Mouse (Mus musculus): ENCODE measurements at regions not wholly inside any gene's neighbourhood (a gene's known extent, or its start where the extent isn't known, plus 50 kb on each side); places are given as distances from the start of the nearest gene placed in this dataset.
A peak's percentile ranks its signal among the peaks of the same experiment; 100 is the strongest.

DNA sequence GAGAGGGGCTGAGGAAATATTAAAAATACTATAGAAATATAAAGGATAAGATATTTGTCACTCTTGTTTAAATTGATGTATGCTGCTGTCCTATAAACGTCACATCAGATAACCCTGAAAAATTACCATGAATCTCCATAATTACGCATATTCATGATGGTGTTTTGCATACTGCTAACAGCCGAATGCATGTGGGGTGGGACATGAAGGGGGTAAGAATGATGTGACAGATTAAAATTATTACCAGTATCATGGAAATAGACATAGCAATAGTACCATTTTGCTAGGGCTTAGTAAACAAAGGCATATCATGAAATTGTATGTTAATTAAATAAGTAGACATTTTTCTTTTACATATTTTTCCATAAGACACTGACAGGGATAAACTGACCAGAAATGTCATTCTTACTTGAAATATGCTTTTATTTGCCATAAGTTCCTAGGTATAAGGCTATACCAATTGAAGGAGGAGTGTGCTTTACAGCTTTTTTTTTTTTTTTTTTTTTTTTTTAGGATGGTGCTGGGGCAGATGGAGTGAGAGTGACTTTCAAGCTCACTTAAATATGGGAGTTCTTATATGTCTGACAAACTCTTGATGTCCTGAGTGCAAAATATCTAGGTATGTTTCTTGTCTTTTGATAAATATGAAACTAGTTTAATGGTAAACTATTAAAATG, 349.8 kb upstream of the Tmem161b start:
- DNase-seq (ENCODE audit: low spot score in 2 of 2) = no peak

DNA sequence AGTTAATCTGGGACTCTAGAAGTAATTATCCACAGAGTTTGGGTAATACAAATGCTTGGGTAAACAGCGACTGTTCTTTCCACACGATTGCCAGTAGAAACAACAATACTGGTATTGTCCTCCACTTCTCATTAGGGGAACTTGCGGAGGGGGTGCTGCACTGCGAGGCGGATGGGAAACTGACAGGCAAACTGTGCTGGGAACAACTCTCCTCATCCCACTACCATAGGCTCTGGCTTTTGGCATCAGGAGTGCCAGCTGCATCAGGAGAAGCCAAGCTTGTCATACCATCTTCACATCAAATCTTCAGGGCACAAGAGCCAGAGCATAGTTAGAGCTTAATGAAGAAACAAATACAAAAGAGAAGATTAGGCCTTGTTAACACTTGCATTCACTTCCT, 349.2 kb upstream of the Tmem161b start:
- peak in 1 of 2 experiments; percentile 14 for DNase-seq (ENCODE audit: low spot score in 2 of 2)

DNA sequence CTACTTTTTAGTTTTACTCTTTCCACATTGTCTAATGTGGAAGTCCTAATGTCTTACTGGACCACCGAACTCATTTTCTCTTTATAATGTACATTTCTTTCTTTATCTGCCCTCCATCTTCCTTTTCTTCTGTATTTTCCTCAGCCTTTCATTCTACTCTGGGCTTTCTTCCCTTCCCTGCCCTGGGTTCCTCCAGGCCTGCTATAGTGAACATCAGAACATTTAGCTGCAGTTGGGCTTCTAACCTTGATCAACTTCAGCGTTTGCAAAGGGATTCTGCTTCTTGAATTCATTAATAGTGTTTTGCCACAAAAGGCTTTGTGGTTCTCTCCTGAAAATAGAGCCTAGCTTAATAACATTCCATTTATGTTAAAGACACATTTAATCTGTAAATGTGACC, 342.5 kb upstream of the Tmem161b start:
- DNase-seq (ENCODE audit: low spot score in 2 of 2) = no peak

DNA sequence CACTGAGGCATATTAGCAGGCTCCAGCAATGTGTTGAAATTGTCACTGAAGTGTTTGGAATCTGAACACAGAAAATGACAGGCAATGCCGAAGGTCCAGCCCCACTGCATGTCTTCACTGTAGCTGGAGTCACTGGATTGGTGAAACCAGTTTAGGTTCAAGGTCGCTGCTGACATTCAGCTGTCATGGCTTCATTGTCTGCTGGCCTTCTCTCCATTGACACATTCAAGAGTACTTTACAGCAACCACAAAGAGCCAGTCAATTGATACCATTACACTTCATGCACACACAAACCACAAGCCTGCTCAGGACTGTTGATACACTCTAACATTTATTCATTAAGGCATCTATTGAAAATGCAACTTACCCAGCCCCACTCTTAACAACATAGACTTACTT, 341.8 kb upstream of the Tmem161b start:
- DNase-seq (ENCODE audit: low spot score in 2 of 2) = no peak

DNA sequence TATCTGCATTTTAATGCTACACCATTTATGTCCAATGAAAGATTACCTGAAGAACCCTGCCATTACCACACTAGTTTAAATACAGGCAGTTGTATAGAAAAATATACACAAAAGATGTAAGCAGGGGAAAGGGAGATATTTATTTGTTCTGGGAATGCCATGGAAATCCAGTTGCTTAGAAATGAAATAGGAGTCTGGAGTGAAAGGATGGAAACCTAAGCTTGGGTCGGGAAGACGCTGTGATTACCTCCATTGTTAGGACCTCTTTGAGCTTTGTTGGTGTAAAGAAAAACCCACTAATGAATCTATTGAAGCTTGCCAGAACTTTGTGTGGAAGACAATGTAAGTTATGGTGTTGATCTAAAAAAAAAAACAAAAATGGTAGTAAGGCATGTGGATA, 341.3 kb upstream of the Tmem161b start:
- no peak for DNase-seq (ENCODE audit: low spot score in 2 of 2)

DNA sequence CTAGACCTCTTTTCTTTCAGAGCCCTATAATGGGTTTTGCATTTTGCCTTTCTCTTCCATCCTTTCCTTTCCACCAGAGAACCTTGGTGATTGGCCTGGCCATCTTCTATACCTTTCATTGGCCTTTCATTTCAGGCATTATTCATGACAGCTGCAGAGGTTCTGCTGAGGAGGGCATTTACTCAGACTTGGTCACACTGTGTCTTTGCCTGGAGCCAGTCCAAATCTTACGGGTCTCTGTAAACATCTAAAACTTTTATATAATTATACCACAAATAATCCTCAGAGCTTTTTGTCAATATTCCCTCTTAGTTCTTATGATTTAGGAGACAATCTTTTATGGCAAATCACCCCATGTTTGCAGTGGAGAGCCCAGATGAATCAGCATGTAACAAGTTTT, 339.3 kb upstream of the Tmem161b start:
- no peak for DNase-seq (ENCODE audit: low spot score in 2 of 2)

DNA sequence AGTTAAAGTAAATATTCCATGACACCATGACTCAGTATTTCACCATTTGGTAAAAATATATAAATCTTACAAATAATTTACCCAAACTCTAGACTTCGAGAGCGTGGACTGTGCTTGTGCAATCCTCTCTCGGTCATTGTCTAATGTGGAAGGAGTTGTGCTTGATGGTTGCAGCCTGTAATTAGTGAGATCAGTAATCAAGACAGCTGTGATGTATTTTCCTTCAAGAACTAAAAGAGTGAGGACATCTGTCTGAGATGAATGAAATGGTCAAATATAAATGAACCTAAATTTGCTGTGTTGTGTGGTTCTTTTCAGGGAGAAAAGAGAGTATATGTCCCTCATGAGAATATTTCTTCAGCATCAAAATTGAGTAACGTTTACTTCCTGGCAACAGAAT, 338.3 kb upstream of the Tmem161b start:
- no peak for DNase-seq (ENCODE audit: low spot score in 2 of 2)

DNA sequence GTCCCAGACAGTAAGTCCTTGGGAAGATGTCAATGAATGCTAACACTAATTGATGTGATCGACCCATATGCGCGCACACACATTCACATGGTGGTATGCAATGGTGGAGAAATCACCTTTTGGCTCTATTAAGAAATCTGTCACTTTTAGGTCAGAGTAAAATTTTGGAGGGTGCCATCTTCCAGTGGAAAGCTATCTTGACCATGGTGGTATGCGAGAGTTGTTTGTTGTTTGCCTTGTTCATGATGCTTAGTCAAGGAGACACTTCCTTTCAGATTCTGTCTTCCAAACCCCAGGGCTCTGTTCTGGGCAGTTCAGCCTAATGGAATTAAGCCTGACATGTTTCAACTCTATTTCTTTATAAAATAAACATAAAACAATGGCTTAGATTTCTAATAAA, 337.9 kb upstream of the Tmem161b start:
- DNase-seq (ENCODE audit: low spot score in 2 of 2) = no peak

DNA sequence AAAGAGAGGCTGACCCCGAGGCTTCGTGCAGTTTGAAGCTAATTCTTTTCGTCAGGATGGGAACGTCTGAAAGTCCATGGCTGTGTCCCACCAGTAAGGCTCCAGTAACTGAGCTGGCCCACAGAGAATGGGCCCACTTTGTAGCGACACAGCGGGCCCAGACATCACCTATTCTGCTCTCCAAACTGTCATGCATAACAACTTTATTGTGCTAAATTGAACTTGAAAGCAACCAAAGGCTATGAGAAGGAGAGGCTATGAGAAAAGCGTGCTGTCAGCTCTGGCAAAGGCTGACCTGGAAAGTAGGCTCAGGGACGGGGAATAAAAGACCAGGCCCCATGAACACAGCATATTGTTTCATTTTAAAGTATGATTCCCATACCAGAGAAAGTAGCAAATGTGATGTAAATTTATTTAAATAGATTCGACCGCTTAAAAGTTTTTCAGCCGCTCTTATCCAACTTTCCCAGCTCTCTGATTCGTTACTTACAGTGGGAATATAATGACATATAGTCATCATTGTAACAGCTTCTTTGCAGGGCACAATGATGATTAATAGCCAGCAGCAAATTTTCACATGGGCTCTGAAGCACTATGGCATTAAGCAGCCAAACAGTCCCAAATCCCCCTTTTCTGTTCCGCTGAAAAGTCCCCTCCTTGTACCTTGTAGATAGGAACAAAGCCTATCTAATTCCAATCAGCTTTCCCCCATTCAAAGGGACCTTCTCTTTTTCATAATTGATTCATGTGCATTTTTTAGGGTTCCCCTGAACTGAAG, 337.1 kb upstream of the Tmem161b start:
- no peak for DNase-seq (ENCODE audit: low spot score in 2 of 2)

DNA sequence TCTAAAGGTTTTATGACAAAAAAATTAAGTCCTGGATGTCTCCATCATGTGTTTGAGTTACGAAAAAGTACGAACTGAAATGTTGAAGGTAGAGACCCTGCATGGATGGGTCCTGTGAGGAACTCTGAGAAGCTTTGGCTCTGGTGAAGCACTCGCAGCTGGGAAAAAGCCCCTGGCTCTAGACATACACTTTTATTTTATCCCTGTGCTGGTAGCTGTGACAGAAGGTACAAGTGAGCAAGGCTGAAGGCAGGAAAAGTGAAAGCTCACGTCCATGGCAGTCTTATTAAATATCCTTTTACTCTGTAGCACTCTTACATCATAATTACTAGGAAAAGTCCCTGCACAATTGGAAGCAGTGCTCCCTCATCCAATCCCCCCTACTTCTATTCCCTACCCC, 336.4 kb upstream of the Tmem161b start:
- no peak for DNase-seq (ENCODE audit: low spot score in 2 of 2)

DNA sequence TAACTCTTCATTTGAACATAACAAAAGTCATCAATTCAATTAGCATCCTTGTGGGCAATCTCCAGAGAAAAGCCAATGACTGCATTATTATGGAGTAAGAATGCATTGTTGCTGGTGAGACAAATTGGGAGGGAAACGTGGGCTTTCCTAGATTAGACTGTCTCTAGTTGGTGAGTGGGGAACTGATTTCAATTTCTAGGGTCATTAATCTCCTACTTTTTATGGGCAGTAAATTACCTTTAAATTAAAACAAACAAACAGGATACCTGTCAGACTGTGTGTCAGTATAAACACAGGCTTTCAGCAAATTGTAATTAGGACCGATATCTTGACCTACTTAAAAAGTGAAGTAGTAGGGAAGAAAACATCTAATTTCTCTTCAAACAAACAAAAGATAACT, 307.4 kb upstream of the Tmem161b start:
- DNase-seq (ENCODE audit: low spot score in 2 of 2) = no peak

DNA sequence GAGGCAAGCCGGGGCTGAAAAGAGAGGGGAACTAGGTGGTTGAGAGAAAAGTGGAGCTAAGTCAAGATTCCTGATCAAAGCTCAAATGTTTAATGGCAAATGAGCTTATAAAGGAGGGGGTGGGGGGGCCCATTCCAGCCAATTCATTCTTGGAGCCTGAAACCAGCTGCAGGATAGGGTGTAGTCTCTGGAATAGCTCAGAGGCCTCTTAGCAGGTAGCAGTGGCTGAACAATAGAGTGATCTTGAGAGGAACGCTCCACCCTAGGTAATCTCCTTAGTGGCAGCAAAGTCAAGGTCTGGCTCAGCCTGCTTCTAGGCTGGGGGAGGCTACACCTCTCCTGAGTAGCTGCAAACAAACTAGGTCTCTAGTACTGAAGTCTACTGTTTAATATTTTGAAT, 289.3 kb upstream of the Tmem161b start:
- DNase-seq (ENCODE audit: low spot score in 2 of 2) = no peak

DNA sequence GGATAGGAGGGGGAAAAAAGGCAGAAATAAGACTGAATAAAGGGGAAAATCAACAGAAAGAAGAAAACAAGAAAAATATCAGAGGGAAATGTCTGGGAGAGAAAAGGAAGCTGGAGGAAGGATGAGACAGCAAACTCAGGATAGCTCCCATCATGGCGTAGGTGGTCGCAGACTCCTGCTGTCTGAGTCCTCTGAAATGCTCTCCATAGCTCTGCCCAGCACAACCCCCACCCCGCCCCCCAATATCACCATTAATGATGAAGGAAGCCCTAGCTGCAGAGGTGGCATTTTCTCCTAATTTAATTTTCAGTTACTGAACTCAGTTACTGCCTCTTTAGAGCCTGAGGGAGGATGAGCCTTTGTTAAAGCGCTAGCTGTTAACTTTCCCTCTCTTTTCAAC, 275.6 kb upstream of the Tmem161b start:
- no peak for DNase-seq (ENCODE audit: low spot score in 2 of 2)

DNA sequence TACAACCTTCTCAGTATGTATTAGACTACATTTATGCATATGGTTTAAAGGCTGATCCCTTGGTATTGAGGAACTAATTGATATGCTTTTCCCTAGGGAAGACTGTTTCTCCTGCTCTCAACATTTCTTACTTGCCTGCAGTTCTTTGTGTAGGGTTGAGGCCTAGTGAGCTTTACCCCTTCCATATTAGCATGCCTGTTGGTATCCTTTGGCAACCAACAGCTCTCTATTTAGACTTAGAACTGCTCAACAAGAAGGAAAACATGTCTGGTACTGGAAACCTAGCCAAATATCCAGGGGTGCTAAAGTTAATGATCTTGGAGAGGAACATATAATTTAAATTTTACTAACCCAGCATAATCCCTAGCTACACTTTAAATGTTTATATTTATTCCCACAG, 270.9 kb upstream of the Tmem161b start:
- DNase-seq (ENCODE audit: low spot score in 2 of 2) = no peak

DNA sequence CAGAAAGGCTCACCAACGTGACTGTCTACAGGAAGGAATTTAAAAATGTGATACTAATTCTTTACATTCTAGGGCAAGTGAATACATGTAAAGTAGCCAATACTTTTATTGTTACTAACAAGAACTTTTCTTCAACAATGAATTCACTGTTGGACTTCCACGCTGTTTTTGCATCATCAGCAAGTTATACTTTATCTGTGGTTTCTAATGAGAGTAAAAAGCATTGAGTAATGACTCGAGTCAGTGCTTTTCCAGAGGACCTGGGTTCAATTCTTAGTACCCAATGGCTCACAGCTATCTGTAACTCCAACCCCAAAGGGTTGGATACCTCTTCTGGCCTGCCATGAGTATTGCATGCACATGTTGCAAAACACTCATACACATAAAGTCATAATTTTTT, 270.3 kb upstream of the Tmem161b start:
- no peak for DNase-seq (ENCODE audit: low spot score in 2 of 2)

DNA sequence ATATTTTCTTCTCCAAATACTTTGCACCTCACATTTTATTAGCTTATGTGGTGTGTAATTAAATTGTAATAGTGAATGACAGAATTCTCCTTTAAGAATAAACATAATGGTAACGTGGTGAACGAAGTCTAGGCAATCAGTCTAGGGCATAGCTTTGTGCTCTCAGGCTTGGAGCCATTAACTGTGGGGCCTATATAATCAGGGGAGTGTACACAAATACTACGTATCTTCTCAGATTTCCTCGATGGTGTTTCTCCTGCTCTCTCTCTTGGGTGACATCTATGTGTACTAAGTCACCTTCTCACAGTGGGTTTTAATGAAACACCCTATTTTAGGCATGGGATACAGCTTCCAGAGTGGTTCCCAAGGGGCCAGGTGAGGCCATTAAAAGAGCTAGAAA, 269.7 kb upstream of the Tmem161b start:
- no peak for DNase-seq (ENCODE audit: low spot score in 2 of 2)

DNA sequence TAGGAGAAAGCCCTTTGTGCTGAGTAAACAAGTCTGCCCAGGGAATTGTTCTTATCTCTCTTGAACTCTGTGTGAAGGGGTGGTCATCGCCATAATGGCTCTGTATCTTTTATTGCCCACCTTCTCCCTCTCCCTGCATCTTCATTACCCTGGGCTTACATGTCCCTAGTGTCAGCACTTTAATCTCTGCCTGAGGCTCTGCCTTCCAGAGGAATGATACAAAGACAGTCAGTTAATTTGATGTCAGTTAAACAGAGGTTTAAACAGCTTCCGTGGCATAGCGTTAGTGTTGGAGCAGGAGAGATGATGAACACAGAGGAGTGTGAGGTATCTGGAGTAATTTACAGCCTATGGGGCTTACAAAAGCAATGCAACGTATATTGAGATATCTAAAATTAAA, 269.2 kb upstream of the Tmem161b start:
- no peak for DNase-seq (ENCODE audit: low spot score in 2 of 2)

DNA sequence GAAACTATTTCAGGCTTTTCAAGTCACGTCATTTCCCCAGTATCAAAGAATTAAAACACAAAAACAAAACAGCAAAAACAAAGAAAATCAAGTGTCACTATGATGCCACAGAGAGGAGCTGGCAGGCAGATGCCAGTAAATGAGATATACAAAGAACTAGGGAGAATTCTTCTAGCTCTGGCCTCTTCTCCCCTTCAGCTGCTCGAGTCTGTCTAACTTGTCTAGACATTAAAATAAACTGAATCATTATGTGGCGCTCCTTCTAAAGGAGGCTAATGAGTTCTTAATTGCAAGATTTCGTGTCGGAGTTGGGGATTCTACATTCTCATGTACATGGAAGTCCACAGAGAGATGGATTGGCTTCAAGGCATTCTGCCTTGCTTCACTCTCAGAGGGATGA, 266.4 kb upstream of the Tmem161b start:
- no peak for DNase-seq (ENCODE audit: low spot score in 2 of 2)

DNA sequence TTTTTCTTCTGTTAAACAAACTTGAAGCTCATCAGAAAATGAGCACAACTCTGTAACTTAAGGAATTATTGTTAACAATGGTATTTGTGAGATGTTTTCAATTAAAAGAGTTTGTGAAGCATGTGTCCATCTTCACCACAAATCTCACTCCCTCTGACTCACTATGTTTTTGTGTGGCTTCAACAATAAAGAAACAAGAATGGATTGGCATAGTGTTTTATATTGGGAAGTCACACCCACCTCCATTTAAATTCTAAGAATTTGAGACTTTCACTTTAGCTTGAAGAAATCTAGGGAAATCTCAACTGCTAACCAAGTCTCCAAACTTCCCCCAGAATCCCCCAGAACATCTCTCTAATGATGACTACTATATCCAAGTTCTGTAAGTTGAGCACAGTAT, 243.6 kb upstream of the Tmem161b start:
- no peak for DNase-seq (ENCODE audit: low spot score in 2 of 2)

DNA sequence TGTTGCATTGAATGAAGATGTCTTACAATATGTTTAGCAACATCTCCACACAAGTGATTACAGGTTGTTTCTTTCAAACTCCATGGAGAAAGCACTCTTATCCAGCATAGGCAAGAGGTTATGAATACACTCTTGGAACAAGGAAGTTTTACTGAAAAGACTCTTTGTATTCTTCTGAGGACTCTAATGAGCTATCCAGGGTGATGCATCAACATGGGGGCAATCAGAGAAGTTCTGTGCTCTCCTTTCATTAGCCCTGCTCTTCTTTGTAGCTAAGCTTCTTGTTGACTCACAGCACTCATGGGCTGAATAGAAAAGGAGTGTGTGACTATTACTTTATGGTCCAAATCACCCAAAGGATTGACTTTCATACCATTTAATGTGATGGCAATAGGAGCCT, 242.6 kb upstream of the Tmem161b start:
- no peak for DNase-seq (ENCODE audit: low spot score in 2 of 2)

DNA sequence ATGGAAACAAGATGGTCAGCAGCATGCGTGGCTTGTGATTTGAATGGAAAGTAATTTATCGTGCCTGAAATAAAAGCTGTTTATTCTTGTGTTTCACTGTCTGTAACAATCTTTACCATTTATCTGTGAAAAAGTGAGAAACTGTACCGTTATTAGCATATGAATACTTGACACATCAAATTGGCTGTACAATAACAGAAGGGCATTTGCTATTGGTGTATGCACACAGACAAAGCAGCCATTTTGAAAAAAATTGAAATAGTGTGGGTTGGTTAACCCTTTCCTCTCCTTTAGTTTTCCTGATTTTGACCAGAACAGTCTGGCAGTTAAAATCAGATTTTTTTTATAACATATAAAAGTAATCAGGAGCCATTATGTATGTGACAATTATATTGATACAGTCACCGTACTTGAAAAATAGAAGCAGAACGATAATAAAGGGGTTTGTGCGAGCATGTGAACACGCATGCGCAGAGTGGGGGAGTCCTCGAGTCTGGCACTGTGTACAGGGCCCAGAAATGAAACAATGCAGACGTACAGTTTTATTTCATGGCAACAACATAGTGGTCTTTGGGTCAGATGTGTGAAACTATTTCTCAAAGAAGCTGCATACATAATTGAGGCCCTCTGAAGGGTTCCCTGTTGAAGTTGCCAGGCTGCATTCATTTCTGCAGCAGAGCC, 237.3 kb upstream of the Tmem161b start:
- no peak for DNase-seq (ENCODE audit: low spot score in 2 of 2)

DNA sequence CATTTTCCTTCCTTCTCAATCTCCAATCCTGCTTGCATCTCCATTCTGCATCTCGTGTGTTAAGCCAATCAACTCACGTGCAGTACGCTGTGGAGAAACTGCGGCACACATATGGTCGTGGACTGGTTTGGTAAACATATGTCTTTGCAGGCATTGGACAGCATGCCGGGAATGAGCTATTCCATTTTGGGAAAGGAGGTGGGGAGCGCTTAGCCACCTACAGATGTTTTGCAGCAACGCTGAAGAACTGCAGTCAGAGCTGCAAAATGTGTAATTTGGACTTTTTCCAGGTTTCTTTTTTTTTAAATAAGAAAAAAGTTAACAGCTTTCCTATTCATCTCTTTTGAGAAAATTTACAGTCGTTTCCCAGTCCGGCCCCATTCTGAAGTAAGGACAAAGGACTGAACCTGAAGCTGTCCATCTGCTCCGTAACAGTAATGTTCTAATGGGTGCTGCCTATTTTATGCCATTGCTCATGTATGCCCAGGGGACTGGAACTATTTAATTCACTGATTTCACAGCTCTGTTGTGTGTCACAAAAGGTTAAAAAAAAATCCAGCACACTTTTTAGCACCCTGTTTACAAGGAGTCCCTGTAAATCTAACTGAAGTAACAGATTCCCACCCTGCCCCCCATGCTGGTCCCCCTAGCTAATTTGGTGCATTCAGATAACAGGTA, 234.2 kb upstream of the Tmem161b start:
- DNase-seq (ENCODE audit: low spot score in 2 of 2) = peak; percentile 57 to 81

Data from left cerebral cortex, adult 8-10 months (tissue).